Mouse (Mus musculus): ENCODE results near the gene Sec23a. TPM values are rescaled to one million over a fixed set of nuclear protein-coding genes. Genes with fewer than 3 reads are reported as not detected.
A peak's percentile ranks its signal among the peaks of the same experiment; 100 is the strongest.
"Not testable (repeated sequence)": the region's sequence is repeated elsewhere in the genome, so short reads cannot be mapped to it uniquely, and the experiment has no call there.

Sec23a gene
- polyA plus RNA-seq, 1 experiment from 2014 or later = 69.3 TPM

DNA sequence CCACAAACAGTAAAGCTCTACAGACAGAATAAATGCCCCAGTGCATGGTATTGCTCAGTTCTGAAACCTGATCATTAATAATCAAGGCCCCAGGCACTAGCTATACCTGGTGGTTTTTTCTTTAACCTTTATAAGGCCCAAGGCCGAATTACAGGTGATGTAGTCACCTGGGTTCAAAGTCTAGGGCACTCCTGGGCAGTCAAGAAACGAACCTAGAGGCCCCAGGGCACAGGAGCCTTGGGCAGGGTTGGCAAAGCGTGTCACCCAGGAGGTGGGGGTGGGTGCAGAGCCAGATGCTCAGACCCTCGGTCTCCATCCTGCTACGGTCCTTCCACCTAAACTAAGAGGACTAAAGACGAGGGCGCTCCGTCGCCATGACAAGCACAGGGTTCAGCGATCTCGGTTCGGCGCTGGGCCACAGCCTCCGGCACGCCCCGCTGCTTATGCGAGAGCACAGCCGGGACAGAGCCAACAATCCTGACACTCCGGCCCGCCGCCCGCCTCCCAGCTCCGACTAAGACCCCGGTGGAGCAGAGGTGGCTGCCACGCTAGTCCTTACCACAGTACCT lies 458 bp downstream of the Sec23a start:
- H3K9me3 ChIP-seq (ENCODE audit: control insufficient read depth, low read length) = no peaks in the 10 kb centered on the region
- peak overlapping the region; percentile 67 for H3K4me3 ChIP-seq (ENCODE audit: low read length)
- peak overlapping the region; percentile 82 for H3K9ac ChIP-seq (ENCODE audit: low read length)
- WGBS = 1% methylated on average over 25 of the region's 25 CpGs
- H3K4me1 ChIP-seq (replicated peaks; ENCODE audit: control insufficient read depth, insufficient read depth, low read length) = peaks cover 19% of the 10 kb centered on the region
- peak overlapping the region; percentile 92 for H3K27ac ChIP-seq (ENCODE audit: low read length)
- no peaks in the 10 kb centered on the region for H3K27me3 ChIP-seq (ENCODE audit: control insufficient read depth, insufficient read depth, low read depth, low read length)
- ATAC-seq (ENCODE audit: low read depth) = no peak; the same call in 1 of the 2 replicates
- H3K36me3 ChIP-seq (ENCODE audit: control insufficient read depth, insufficient read depth, low read length) = peaks cover 6% of the 10 kb centered on the region
- peak overlapping the region; percentile 82 for H3K4me2 ChIP-seq (ENCODE audit: low read depth, low read length)

DNA sequence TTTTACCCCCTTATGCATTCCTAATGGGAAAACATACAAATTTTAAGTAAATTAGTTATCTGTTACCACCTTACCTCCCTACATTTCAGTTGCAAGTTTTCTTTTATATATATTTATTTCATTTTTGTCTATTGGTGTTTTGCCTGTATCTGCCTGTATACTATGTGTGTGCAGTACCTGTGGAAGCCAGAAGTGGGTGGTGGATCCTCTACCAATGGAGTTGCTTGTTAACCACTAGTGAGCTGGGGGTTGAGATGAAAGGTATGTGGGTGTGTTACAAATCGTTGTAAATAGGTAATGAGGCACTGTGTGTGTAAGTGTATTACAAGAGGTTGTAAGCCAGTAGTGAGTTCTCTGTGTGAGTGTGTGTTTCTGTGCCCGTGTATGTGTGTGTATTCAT lies 1.3 kb downstream of the Sec23a start:
- 48% methylated on average over 2 of the region's 2 CpGs for WGBS
- H3K9me3 ChIP-seq (ENCODE audit: control insufficient read depth, low read length) = no peaks in the 10 kb centered on the region
- peaks cover 19% of the 10 kb centered on the region for H3K4me1 ChIP-seq (replicated peaks; ENCODE audit: control insufficient read depth, insufficient read depth, low read length)
- peaks cover 12% of the 10 kb centered on the region for H3K36me3 ChIP-seq (ENCODE audit: control insufficient read depth, insufficient read depth, low read length)
- no peaks in the 10 kb centered on the region for H3K27me3 ChIP-seq (ENCODE audit: control insufficient read depth, insufficient read depth, low read depth, low read length)
- H3K4me2 ChIP-seq (ENCODE audit: low read depth, low read length) = peak overlapping the region; percentile 82
- no peak for ATAC-seq (ENCODE audit: low read depth)
- H3K4me3 ChIP-seq (ENCODE audit: low read length) = peak overlapping the region; percentile 67
- H3K27ac ChIP-seq (ENCODE audit: low read length) = no peak overlapping the region
- H3K9ac ChIP-seq (ENCODE audit: low read length) = peak overlapping the region; percentile 20; the same call in 1 of the 2 replicates

DNA sequence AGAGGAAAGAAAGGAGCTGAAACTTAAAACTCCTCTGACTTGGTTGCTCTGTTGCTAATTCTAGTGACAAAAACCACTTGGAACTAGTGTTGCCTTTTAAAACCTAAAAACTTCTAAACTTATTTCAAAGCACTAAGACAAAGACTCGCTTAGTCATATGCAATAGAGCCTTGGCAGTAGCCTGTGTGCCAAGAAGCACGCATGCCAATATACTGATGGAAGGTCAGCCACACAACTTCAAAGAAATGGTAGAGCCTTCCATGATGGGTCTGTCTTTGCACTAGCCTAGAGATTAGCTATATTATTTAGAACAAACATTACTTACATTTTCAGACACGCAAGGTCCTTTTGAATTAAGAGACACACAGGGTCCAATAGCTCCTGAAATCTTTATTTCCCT lies 26.1 kb downstream of the Sec23a start:
- Histone ChIP-seq H3K4me3 (ENCODE audit: low read length) (no peak overlapping the region), H3K9me3 (ENCODE audit: control insufficient read depth, low read length) (no peaks in the 10 kb centered on the region), H3K9ac (ENCODE audit: low read length) (no peak overlapping the region), H3K36me3 (ENCODE audit: control insufficient read depth, insufficient read depth, low read length) (peaks cover 33% of the 10 kb centered on the region), H3K4me2 (ENCODE audit: low read depth, low read length) (no peak overlapping the region), H3K27ac (ENCODE audit: low read length) (no peak overlapping the region), H3K27me3 (ENCODE audit: control insufficient read depth, insufficient read depth, low read depth, low read length) (no peaks in the 10 kb centered on the region), H3K4me1 (replicated peaks; ENCODE audit: control insufficient read depth, insufficient read depth, low read length) (no peaks in the 10 kb centered on the region)
- no peak for ATAC-seq (ENCODE audit: low read depth)
- WGBS = 87% methylated on average over 3 of the region's 3 CpGs

DNA sequence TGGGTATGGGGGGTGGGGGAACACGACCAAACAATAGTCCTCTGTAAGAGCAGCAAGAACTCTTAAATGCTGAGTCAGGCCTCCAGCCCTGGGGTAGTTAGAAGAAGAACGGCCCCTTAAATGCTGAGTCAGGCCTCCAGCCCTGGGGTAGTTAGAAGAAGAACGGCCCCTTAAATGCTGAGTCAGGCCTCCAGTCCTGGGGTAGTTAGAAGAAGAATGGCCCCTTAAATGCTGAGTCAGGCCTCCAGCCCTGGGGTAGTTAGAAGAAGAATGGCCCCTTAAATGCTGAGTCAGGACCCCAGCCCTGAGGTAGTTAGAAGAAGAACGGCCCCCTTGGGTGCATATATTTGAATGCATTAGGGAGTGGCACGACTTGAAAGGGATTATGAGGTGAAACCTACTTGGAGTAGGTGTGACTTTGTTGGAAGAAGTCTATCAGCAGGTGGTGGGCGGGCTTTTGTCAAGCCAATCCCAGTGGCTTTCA lies 30.6 kb downstream of the Sec23a start:
- H3K4me2 ChIP-seq (ENCODE audit: low read depth, low read length); H3K9me3 ChIP-seq (ENCODE audit: control insufficient read depth, low read length); H3K4me1 ChIP-seq (replicated peaks; ENCODE audit: control insufficient read depth, insufficient read depth, low read length); ATAC-seq (ENCODE audit: low read depth); H3K27me3 ChIP-seq (ENCODE audit: control insufficient read depth, insufficient read depth, low read depth, low read length); H3K27ac ChIP-seq (ENCODE audit: low read length); H3K9ac ChIP-seq (ENCODE audit: low read length); H3K4me3 ChIP-seq (ENCODE audit: low read length): not testable (repeated sequence)
- peaks cover 42% of the 10 kb centered on the region for H3K36me3 ChIP-seq (ENCODE audit: control insufficient read depth, insufficient read depth, low read length)
- 77% methylated on average over 6 of the region's 6 CpGs for WGBS

DNA sequence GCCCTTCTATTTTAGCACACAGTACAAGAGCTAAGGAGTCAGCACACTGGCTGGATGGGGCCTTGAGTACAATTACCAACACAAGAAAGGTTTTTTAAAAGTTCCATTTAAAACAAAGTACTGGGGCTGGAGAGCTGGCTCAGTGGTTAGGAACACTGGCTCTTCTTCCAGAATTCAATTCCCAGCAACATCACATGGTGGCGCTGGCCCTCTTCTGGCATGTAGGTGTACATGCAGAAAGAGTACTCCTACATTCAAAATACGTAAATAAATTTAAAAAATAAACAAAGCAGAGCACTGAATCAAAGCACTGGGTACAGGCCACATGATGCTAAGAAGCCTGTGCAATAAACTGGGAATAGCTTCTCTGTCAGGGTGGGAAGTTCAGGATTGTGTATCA lies 34.9 kb downstream of the Sec23a start:
- no peak overlapping the region for H3K27ac ChIP-seq (ENCODE audit: low read length)
- H3K4me1 ChIP-seq (replicated peaks; ENCODE audit: control insufficient read depth, insufficient read depth, low read length) = no peaks in the 10 kb centered on the region
- no peak for ATAC-seq (ENCODE audit: low read depth)
- no peak overlapping the region for H3K9ac ChIP-seq (ENCODE audit: low read length)
- H3K4me2 ChIP-seq (ENCODE audit: low read depth, low read length) = no peak overlapping the region
- WGBS = 76% methylated on average over 2 of the region's 2 CpGs
- no peaks in the 10 kb centered on the region for H3K27me3 ChIP-seq (ENCODE audit: control insufficient read depth, insufficient read depth, low read depth, low read length)
- H3K9me3 ChIP-seq (ENCODE audit: control insufficient read depth, low read length) = no peaks in the 10 kb centered on the region
- H3K36me3 ChIP-seq (ENCODE audit: control insufficient read depth, insufficient read depth, low read length) = peaks cover 34% of the 10 kb centered on the region
- no peak overlapping the region for H3K4me3 ChIP-seq (ENCODE audit: low read length)

DNA sequence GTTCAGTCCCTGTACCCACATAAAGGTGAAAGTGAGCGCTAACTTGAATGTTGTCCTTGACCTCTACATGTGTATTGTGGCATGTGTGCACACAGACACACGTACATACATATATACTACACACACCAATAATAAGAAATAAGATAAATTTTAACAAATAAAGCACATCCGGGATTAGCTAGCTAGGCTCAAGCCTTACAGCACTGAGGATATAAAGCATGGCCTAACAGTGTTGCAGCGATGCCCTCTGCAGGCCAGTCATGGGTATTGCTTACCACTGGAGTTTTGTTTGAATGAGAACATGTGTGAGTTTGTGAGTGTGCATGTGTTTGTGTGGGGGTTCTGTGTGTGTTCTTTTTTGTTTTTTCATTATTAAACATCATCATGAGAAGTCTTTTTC lies 47.2 kb downstream of the Sec23a start:
- Histone ChIP-seq H3K27me3 (ENCODE audit: control insufficient read depth, insufficient read depth, low read depth, low read length) (no peaks in the 10 kb centered on the region), H3K36me3 (ENCODE audit: control insufficient read depth, insufficient read depth, low read length) (peaks cover 28% of the 10 kb centered on the region), H3K9me3 (ENCODE audit: control insufficient read depth, low read length) (no peaks in the 10 kb centered on the region), H3K4me3 (ENCODE audit: low read length) (no peak overlapping the region), H3K4me1 (replicated peaks; ENCODE audit: control insufficient read depth, insufficient read depth, low read length) (no peaks in the 10 kb centered on the region), H3K27ac (ENCODE audit: low read length) (no peak overlapping the region), H3K4me2 (ENCODE audit: low read depth, low read length) (no peak overlapping the region), H3K9ac (ENCODE audit: low read length) (no peak overlapping the region)
- 66% methylated on average over 4 of the region's 4 CpGs for WGBS
- ATAC-seq (ENCODE audit: low read depth) = no peak

DNA sequence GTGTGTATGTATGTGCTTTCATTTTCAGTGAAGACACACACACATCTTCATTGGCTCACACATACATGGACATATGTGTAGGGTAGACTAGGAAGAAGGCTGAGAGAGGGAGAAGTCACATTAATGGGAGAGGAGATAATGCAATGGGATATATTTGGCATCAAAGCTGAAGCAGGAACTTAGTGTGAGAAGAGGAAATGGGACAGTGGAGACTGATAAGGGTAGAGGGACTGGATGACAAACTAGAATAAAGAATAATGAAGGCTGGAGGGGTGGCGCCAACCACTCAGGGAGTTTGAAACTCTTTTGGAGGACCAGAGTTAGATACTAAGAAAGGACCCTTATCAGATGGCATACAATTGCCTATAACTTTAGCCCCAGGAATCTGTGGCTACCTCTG lies 51.0 kb downstream of the Sec23a start:
- H3K27ac ChIP-seq (ENCODE audit: low read length) = no peak overlapping the region
- no peak for ATAC-seq (ENCODE audit: low read depth)
- no peaks in the 10 kb centered on the region for H3K9me3 ChIP-seq (ENCODE audit: control insufficient read depth, low read length)
- peaks cover 20% of the 10 kb centered on the region for H3K36me3 ChIP-seq (ENCODE audit: control insufficient read depth, insufficient read depth, low read length)
- H3K27me3 ChIP-seq (ENCODE audit: control insufficient read depth, insufficient read depth, low read depth, low read length) = no peaks in the 10 kb centered on the region
- H3K4me1 ChIP-seq (replicated peaks; ENCODE audit: control insufficient read depth, insufficient read depth, low read length) = no peaks in the 10 kb centered on the region
- no peak overlapping the region for H3K4me2 ChIP-seq (ENCODE audit: low read depth, low read length)
- no peak overlapping the region for H3K4me3 ChIP-seq (ENCODE audit: low read length)
- 88% methylated on average over 1 of the region's 1 CpGs for WGBS
- no peak overlapping the region for H3K9ac ChIP-seq (ENCODE audit: low read length)

DNA sequence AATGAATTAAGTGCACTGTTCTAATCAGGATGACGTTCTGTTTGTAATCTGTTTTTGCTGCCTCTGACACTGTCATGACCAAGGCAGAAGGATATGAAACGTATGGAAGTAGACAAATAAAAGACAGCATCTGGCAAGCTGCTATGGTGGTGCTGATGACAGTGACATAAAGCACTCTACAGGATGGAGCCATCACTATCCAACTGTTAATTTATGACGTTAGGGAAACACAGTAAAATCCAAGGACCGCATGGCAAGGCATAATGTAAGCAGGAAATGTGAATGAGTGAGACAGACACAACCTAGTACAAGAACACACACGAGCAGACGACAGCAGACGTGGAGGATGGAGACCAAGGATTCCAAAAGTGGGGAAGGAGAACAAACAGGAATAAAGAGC lies 55.2 kb downstream of the Sec23a start:
- Histone ChIP-seq H3K4me2 (ENCODE audit: low read depth, low read length) (no peak overlapping the region), H3K27me3 (ENCODE audit: control insufficient read depth, insufficient read depth, low read depth, low read length) (no peaks in the 10 kb centered on the region), H3K4me1 (replicated peaks; ENCODE audit: control insufficient read depth, insufficient read depth, low read length) (no peaks in the 10 kb centered on the region), H3K27ac (ENCODE audit: low read length) (no peak overlapping the region), H3K9me3 (ENCODE audit: control insufficient read depth, low read length) (no peaks in the 10 kb centered on the region), H3K9ac (ENCODE audit: low read length) (no peak overlapping the region), H3K4me3 (ENCODE audit: low read length) (no peak overlapping the region), H3K36me3 (ENCODE audit: control insufficient read depth, insufficient read depth, low read length) (peaks cover 6% of the 10 kb centered on the region; the same call in 1 of the 2 replicates)
- ATAC-seq (ENCODE audit: low read depth) = peak; percentile 76
- 29% methylated on average over 7 of the region's 7 CpGs for WGBS

DNA sequence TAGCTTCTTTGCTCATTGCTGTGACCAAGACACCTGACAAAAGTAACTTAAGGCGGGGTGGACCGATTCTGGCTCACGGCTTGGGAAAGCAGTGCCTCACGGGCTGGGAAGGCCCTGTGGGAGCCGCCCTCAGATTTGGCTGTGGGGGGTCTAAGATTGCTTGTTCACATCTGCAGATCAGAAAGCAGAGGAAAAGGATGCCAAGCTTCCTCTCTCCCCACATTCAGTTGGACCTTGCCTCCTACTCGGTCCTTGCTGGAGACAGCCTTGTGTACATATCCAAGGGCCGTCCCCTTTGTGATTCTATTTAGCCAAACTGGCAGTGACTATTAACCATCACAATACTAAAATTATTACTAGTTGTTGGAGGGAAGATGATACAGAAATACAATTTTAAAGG lies 55.7 kb downstream of the Sec23a start:
- WGBS = 52% methylated on average over 7 of the region's 7 CpGs

More for the DNA sequence above, 55.7 kb downstream of the Sec23a start:
- H3K9ac ChIP-seq (ENCODE audit: low read length) = no peak overlapping the region
- peaks cover 6% of the 10 kb centered on the region; the same call in 1 of the 2 replicates for H3K36me3 ChIP-seq (ENCODE audit: control insufficient read depth, insufficient read depth, low read length)
- H3K4me2 ChIP-seq (ENCODE audit: low read depth, low read length) = no peak overlapping the region
- 0 out of 2 replicates have a peak, but pooled peaks have one; percentile 47 for ATAC-seq (ENCODE audit: low read depth)
- no peaks in the 10 kb centered on the region for H3K27me3 ChIP-seq (ENCODE audit: control insufficient read depth, insufficient read depth, low read depth, low read length)
- no peak overlapping the region for H3K27ac ChIP-seq (ENCODE audit: low read length)
- H3K9me3 ChIP-seq (ENCODE audit: control insufficient read depth, low read length) = no peaks in the 10 kb centered on the region
- no peaks in the 10 kb centered on the region for H3K4me1 ChIP-seq (replicated peaks; ENCODE audit: control insufficient read depth, insufficient read depth, low read length)
- no peak overlapping the region for H3K4me3 ChIP-seq (ENCODE audit: low read length)

Measured in lung, embryonic 16.5 days (tissue).